Mouse (Mus musculus) forebrain, postnatal 0 days (tissue): Measurements from ENCODE around the gene Lgr4. TPM values are rescaled to one million over a fixed set of nuclear protein-coding genes. Genes with fewer than 3 reads are reported as not detected.

ENCODE experiments used
- ATAC-seq: fragments of 200-750 bp; cut with Nextera tagmentation; 2 replicates; pipeline ENCODE4 v1.8.0; 2017; ENCODE audit warnings: mild to moderate bottlenecking, moderate library complexity
- DNase-seq: peaks from one replicate; pipeline ENCODE4 v3.0.0-alpha.2; 2015
- H3K27ac ChIP-seq: fragments of 300-500 bp; sonication (generic); 2 replicates; pipeline ENCODE4 v1.5.1; 2014; ENCODE audit warnings: low read depth, mild to moderate bottlenecking, antibody characterized with exemption, low read length, moderate library complexity, mixed read lengths
- H3K27me3 ChIP-seq: fragments of 300-500 bp; sonication (generic); 2 replicates; pipeline ENCODE4 v1.6.1; 2014; ENCODE audit warnings: mild to moderate bottlenecking, low read length, mixed read lengths; ENCODE audit not compliant: insufficient read depth
- H3K36me3 ChIP-seq: fragments of 300-500 bp; sonication (generic); 2 replicates; pipeline ENCODE4 v1.6.1; 2014; ENCODE audit warnings: mild to moderate bottlenecking, moderate library complexity; ENCODE audit not compliant: insufficient read depth
- H3K4me1 ChIP-seq: fragments of 300-500 bp; sonication (generic); 2 replicates; pipeline ENCODE4 v1.6.1; 2014; ENCODE audit warnings: antibody characterized with exemption; ENCODE audit not compliant: insufficient read depth
- H3K4me2 ChIP-seq: fragments of 300-500 bp; sonication (generic); 2 replicates; pipeline ENCODE4 v1.6.1; 2014; ENCODE audit warnings: low read depth, mild to moderate bottlenecking, moderate library complexity
- H3K4me3 ChIP-seq: fragments of 300-500 bp; sonication (generic); 2 replicates; pipeline ENCODE4 v1.5.1; 2014; ENCODE audit warnings: low read depth, low read length, mixed read lengths
- H3K9ac ChIP-seq: fragments of 300-500 bp; sonication (generic); 2 replicates; pipeline ENCODE4 v1.6.1; 2014; ENCODE audit warnings: mild to moderate bottlenecking
- H3K9me3 ChIP-seq: fragments of 300-500 bp; sonication (generic); 2 replicates; pipeline ENCODE4 v1.6.1; 2016; ENCODE audit warnings: low read length
- CTCF ChIP-seq: sonication (generic); IDR thresholded peaks from 2 replicates; pipeline ENCODE4 v1.5.1; 2016; ENCODE audit warnings: antibody characterized with exemption, control low read depth, low read depth
- WGBS: fragments of 180-500 bp; shearing (Covaris S2); extraction: QIAGEN DNeasy Blood & Tissue Kit; methylation state at CpG from one replicate; pipeline ENCODE4 v1.1.7; 2014; 5-methylcytosine and 5-hydroxymethylcytosine counted together
- polyA plus RNA-seq: library from polyadenylated mRNA; unstranded; fragments of >200 nt; fragmentation: Nextera tagmentation; extraction: Ambion mirVana; gene quantifications from 2 replicates; pipeline ENCODE4 v1.2.1, GENCODE M21; 2015
- total RNA-seq: library from RNA; depleted of rRNA; stranded (reverse); fragments of >200 nt; gene quantifications from 2 replicates; pipeline ENCODE4 v1.2.3, GENCODE M21; 2014

The Lgr4 gene
- total and polyA plus RNA-seq, 2 experiments from 2014 or later: 5.6 to 26.7 TPM

- H3K4me2 ChIP-seq: peak within 1 kb of the TSS; percentile 60
- no peaks in the 10 kb centered on the region for H3K27me3 ChIP-seq
- H3K36me3 ChIP-seq: peaks cover 13% of the 10 kb centered on the region
- H3K9ac ChIP-seq: peak within 1 kb of the TSS; percentile 95
- 2% methylated on average over 42 of the region's 42 CpGs for WGBS
- peak within 1 kb of the TSS; percentile 90 for H3K27ac ChIP-seq
- DNase-seq (peak; percentile 94), ATAC-seq (peak; percentile 100)
- peak within 1 kb of the TSS; percentile 92 for H3K4me3 ChIP-seq
- TF ChIP-seq CTCF: no peak
- peaks cover 9% of the 10 kb centered on the region; the same call in 1 of the 2 replicates for H3K4me1 ChIP-seq
- H3K9me3 ChIP-seq: no peaks in the 10 kb centered on the region
Observed at GRCm38 (mm10) chr2:109890597-109890996, 26.9 kb upstream of the Lgr4 start, which contains the start of gene Lin7c. Gene Lin7c (plus strand): TSS chr2:109890853.

GRCm38 (mm10) chr2:109891031-109891430 lies 26.4 kb upstream of the Lgr4 start:
- peak overlapping the region; percentile 95 for H3K9ac ChIP-seq
- peak overlapping the region; percentile 92 for H3K4me3 ChIP-seq
- TF ChIP-seq CTCF: no peak
- H3K27me3 ChIP-seq: no peaks in the 10 kb centered on the region
- peaks cover 17% of the 10 kb centered on the region for H3K36me3 ChIP-seq
- H3K9me3 ChIP-seq: no peaks in the 10 kb centered on the region
- WGBS: 2% methylated on average over 34 of the region's 34 CpGs
- DNase-seq: no peak
- H3K4me1 ChIP-seq: peaks cover 9% of the 10 kb centered on the region; the same call in 1 of the 2 replicates
- H3K27ac ChIP-seq: peak overlapping the region; percentile 90
- ATAC-seq: peak; percentile 79
- H3K4me2 ChIP-seq: peak overlapping the region; percentile 60

DNA sequence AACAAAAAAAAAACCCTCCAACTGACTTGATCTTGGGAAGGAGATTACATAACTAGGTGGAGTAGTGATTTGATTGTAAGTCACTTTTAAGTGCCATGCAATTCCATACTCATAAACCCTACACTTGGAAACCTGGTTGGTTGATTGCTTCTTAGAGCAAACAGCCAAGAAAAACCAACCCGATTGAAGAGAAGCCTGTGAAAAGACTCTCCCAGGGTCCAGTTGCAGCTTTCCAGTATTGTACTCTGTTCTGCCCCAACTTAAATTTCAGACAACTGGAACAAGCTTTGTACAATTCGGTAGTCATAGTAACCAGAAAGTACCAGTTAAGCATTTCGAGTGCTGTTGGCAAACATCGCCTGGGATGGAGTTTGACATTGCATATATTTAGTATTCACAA lies 26.0 kb upstream of the Lgr4 start:
- peaks cover 9% of the 10 kb centered on the region; the same call in 1 of the 2 replicates for H3K4me1 ChIP-seq
- peak overlapping the region; percentile 90 for H3K27ac ChIP-seq
- H3K4me3 ChIP-seq: peak overlapping the region; percentile 92
- peak overlapping the region; percentile 60 for H3K4me2 ChIP-seq
- ATAC-seq (no peak), DNase-seq (peak; percentile 26)
- peak overlapping the region; percentile 95 for H3K9ac ChIP-seq
- H3K36me3 ChIP-seq: peaks cover 22% of the 10 kb centered on the region
- TF ChIP-seq CTCF: no peak
- WGBS: 7% methylated on average over 4 of the region's 4 CpGs
- H3K27me3 ChIP-seq: no peaks in the 10 kb centered on the region
- no peaks in the 10 kb centered on the region for H3K9me3 ChIP-seq

DNA sequence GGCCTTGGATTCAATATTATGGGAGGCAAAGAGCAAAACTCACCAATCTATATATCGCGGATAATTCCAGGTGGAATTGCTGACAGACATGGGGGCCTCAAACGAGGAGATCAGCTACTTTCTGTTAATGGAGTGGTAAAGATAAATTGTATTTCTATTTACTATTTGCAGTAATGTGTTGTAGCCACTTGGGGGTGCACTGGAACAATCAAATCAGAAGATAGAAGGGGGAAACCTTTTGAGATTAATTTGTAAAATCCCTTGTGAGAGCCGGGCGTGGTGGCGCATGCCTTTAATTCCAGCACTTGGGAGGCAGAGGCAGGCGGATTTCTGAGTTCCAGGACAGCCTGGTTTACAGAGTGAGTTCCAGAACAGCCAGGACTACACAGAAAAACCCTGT lies 21.1 kb upstream of the Lgr4 start:
- Histone ChIP-seq H3K36me3 (peaks cover 48% of the 10 kb centered on the region), H3K9me3 (no peaks in the 10 kb centered on the region), H3K4me1 (peaks cover 9% of the 10 kb centered on the region; the same call in 1 of the 2 replicates), H3K9ac (no peak overlapping the region), H3K4me3 (no peak overlapping the region), H3K27me3 (no peaks in the 10 kb centered on the region), H3K4me2 (no peak overlapping the region), H3K27ac (no peak overlapping the region)
- TF ChIP-seq CTCF: peak; percentile 45
- ATAC-seq (no peak), DNase-seq (no peak)
- 83% methylated on average over 7 of the region's 7 CpGs for WGBS

- no peak for ATAC-seq
- Histone ChIP-seq H3K4me1 (no peaks in the 10 kb centered on the region), H3K9me3 (no peaks in the 10 kb centered on the region), H3K27ac (no peak overlapping the region), H3K36me3 (peaks cover 25% of the 10 kb centered on the region), H3K4me2 (no peak overlapping the region), H3K4me3 (no peak overlapping the region), H3K27me3 (no peaks in the 10 kb centered on the region), H3K9ac (no peak overlapping the region)
- WGBS: 80% methylated on average over 7 of the region's 7 CpGs
- DNase-seq: no peak
- no peak for TF ChIP-seq CTCF
Observed at GRCm38 (mm10) chr2:109902869-109903268, 14.6 kb upstream of the Lgr4 start.

DNA sequence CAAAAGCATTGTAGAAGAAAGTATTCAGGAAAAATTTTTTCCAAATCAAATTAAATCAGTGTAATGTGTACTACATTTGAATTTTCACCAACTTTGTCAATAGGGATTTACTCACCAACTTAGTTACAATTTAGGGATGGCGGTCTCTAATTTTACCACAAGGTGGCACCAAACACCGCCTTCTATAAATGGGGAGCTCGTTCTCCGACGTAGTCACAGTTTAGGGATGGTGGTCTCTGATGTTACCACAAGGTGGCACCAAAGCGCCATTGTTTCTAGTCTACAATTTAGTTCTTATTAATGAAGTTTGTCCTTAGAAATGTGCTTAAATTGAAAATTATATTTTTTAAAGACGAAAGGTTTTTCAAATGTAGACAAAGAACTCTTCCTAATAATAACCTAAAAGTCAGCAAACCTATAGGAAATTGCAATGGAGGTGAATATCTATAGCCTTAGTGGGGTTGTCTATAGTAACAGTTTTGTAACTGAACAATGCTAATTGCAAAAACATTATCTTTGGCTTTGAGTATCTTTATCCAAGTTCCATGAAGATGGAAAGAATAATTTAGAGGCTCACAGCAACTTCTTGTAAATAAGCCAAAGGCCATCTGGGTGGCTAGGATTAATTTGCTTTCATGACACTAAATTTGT lies 13.2 kb upstream of the Lgr4 start:
- peaks cover 18% of the 10 kb centered on the region for H3K36me3 ChIP-seq
- ATAC-seq (peak; percentile 89), DNase-seq (peak; percentile 97)
- H3K27ac ChIP-seq: no peak overlapping the region
- H3K4me3 ChIP-seq: no peak overlapping the region
- H3K9me3 ChIP-seq: no peaks in the 10 kb centered on the region
- WGBS: under 1% methylated on average over 7 of the region's 7 CpGs
- peak; percentile 99 for TF ChIP-seq CTCF
- H3K4me2 ChIP-seq: no peak overlapping the region
- no peaks in the 10 kb centered on the region for H3K27me3 ChIP-seq
- no peaks in the 10 kb centered on the region for H3K4me1 ChIP-seq
- no peak overlapping the region for H3K9ac ChIP-seq

- H3K4me3 ChIP-seq: no peak overlapping the region
- no peaks in the 10 kb centered on the region for H3K36me3 ChIP-seq
- H3K4me1 ChIP-seq: no peaks in the 10 kb centered on the region
- TF ChIP-seq CTCF: no peak
- H3K4me2 ChIP-seq: no peak overlapping the region
- H3K27me3 ChIP-seq: no peaks in the 10 kb centered on the region
- H3K9ac ChIP-seq: no peak overlapping the region
- WGBS: 86% methylated on average over 2 of the region's 2 CpGs
- DNase-seq (no peak), ATAC-seq (no peak)
- no peaks in the 10 kb centered on the region for H3K9me3 ChIP-seq
- no peak overlapping the region for H3K27ac ChIP-seq
Observed at GRCm38 (mm10) chr2:109909122-109909521, 8.3 kb upstream of the Lgr4 start.
